Comparison of ENCODE assay signal across 7 mouse cellular contexts in the genomic region with DNA sequence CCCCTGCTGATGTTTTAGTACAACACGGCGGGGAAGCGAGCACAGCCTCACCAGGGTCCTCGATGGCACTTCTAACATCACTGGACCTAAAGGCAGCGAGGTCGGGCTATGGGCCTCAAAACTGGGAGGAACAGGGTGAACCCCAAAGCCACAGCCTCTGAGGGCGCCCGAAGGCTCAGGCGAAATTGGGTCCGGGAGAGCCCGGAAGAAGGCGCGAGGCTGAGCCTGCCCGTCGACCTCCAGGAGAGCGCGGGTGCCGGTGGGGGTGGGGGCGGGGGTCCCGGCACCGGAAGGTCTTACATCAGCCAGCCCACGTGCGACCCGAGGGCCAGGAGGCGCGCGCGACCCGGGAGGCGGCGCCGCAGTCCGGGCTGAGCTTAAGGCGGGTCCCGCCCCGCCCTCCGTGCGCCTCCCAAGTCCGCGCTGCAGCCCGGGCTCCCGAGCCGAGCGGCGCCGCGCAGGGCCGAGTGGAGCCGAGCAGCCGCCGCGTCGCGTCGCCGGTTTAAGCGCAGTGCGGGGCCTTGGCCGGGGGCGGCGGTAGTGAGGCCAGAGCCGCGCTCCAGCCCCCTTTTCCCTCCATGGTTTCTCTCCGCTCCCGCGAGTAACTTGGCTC. TPM values are rescaled to one million over a fixed set of nuclear protein-coding genes. Genes with fewer than 3 reads are reported as not detected.
DNase-seq lines count a peak whose midpoint lies in the region; ATAC-seq lines count a peak whose summit lies in the region.

Anp32b (plus strand) TSS at position 384 of the 613 bp plus-strand sequence.

- under 1% methylated on average over 53 of the region's 66 CpGs for WGBS in intestine, embryonic 15.5 days
- under 1% methylated on average over 58 of the region's 66 CpGs for WGBS in midbrain, embryonic 10.5 days

- DNase-seq in adrenal gland, adult (ENCODE audit: inconsistent age in 2 of 2, low spot score in 1 of 2) = peak; percentile 95 to 98
- peak; percentile 95 for DNase-seq in embryo, embryonic 10.5 days (ENCODE audit: low spot score)
- DNase-seq in gastrocnemius, postnatal 25 days = peak; percentile 93
- DNase-seq in left cerebral cortex, postnatal 25 days (ENCODE audit: low spot score in 2 of 2) = peak; percentile 92
- DNase-seq in midbrain, embryonic 10.5 days (ENCODE audit: low spot score) = peak; percentile 93
- peak; percentile 94 for DNase-seq in right cerebral cortex, postnatal 4 days

- no peaks in the 10 kb centered on the region for H3K27me3 ChIP-seq in intestine, embryonic 15.5 days (replicated peaks)
- H3K27me3 ChIP-seq in midbrain, embryonic 10.5 days (ENCODE audit: low read depth, poor library complexity, severe bottlenecking) = no peaks in the 10 kb centered on the region

- peak within 1 kb of the TSS; percentile 100 for H3K27ac ChIP-seq in intestine, embryonic 15.5 days
- H3K27ac ChIP-seq in midbrain, embryonic 10.5 days (replicated peaks) = peak within 1 kb of the TSS; percentile 100

- H3K4me3 ChIP-seq in intestine, embryonic 15.5 days (replicated peaks) = peak within 1 kb of the TSS; percentile 94
- peak within 1 kb of the TSS; percentile 91 for H3K4me3 ChIP-seq in midbrain, embryonic 10.5 days

- H3K9me3 ChIP-seq in intestine, embryonic 15.5 days = no peaks in the 10 kb centered on the region
- no peaks in the 10 kb centered on the region for H3K9me3 ChIP-seq in midbrain, embryonic 10.5 days (replicated peaks)

- intact Hi-C loops in left cerebral cortex, postnatal 25 days (cut with DNase I) = loop anchor here (5.0 kb wide), 1 partner anchor 37 kb away; the partner anchor contains the start of gene Nans

- H3K4me1 ChIP-seq in intestine, embryonic 15.5 days (replicated peaks) = peaks cover 14% of the 10 kb centered on the region
- peaks cover 53% of the 10 kb centered on the region for H3K4me1 ChIP-seq in midbrain, embryonic 10.5 days

- H3K9ac ChIP-seq in intestine, embryonic 15.5 days = peak within 1 kb of the TSS; percentile 98

- peak within 1 kb of the TSS; percentile 81 for H3K4me2 ChIP-seq in intestine, embryonic 15.5 days (replicated peaks)

- no peaks in the 10 kb centered on the region for H3K36me3 ChIP-seq in intestine, embryonic 15.5 days
- no peaks in the 10 kb centered on the region for H3K36me3 ChIP-seq in midbrain, embryonic 10.5 days

- ATAC-seq in intestine, embryonic 15.5 days = peak; percentile 95

RNA-seq across cellular contexts. Expression of gene Anp32b, which starts in this region (rescaled TPM):
- 10 to 100 TPM; 54.1 to 59.9 TPM for total RNA-seq in gastrocnemius, postnatal 25 days (2021)
- 260 and 262 TPM in 2 replicates for polyA plus RNA-seq in intestine, embryonic 15.5 days (2015; fragmentation: Nextera tagmentation; extraction: Ambion mirVana)
- 10 to 100 TPM; 43.3 to 43.9 TPM for total RNA-seq in left cerebral cortex, postnatal 25 days (2021)
- 345 and 414 TPM in 2 replicates for polyA plus RNA-seq in midbrain, embryonic 10.5 days (2016; fragmentation: Nextera tagmentation; extraction: Ambion mirVana)

Comparison
In these comparisons a context has a peak if more than half of its experiments do, and no peak if none do; other contexts are left out.
1. Peak in every context shown above with its lines: DNase-seq, ATAC-seq, H3K4me3 ChIP-seq and H3K27ac ChIP-seq.